Comparison of ENCODE assay signal across 8 mouse cellular contexts in genomic region chr11:102819783-102820385, GRCm38 (mm10). TPM values are rescaled to one million over a fixed set of nuclear protein-coding genes. Genes with fewer than 3 reads are reported as not detected.
DNase-seq lines count a peak whose midpoint lies in the region; ATAC-seq lines count a peak whose summit lies in the region.

No protein-coding gene starts in this region.

- peak overlapping the region; percentile 87 for H3K4me2 ChIP-seq in lung, embryonic 15.5 days
- H3K4me2 ChIP-seq in embryonic facial prominence, embryonic 15.5 days (replicated peaks) = peak overlapping the region; percentile 80
- peak overlapping the region; percentile 86 for H3K4me2 ChIP-seq in intestine, embryonic 14.5 days (ENCODE audit: low read length)
- H3K4me2 ChIP-seq in neural tube, embryonic 12.5 days (replicated peaks) = peak overlapping the region; percentile 90

- H3K36me3 ChIP-seq in lung, embryonic 15.5 days = no peaks in the 10 kb centered on the region
- no peaks in the 10 kb centered on the region for H3K36me3 ChIP-seq in embryonic facial prominence, embryonic 15.5 days
- H3K36me3 ChIP-seq in intestine, embryonic 14.5 days (ENCODE audit: control insufficient read depth, insufficient read depth, low read length) = no peaks in the 10 kb centered on the region
- no peaks in the 10 kb centered on the region for H3K36me3 ChIP-seq in neural tube, embryonic 12.5 days

- 6% methylated on average over 14 of the region's 14 CpGs for WGBS in lung, embryonic 15.5 days
- 3% methylated on average over 14 of the region's 14 CpGs for WGBS in embryonic facial prominence, embryonic 15.5 days
- 6% methylated on average over 14 of the region's 14 CpGs for WGBS in intestine, embryonic 14.5 days
- 5% methylated on average over 14 of the region's 14 CpGs for WGBS in neural tube, embryonic 12.5 days

- peak overlapping the region; percentile 99 for H3K9ac ChIP-seq in lung, embryonic 15.5 days
- H3K9ac ChIP-seq in embryonic facial prominence, embryonic 15.5 days = no peak overlapping the region
- H3K9ac ChIP-seq in intestine, embryonic 14.5 days (ENCODE audit: low read length) = peak overlapping the region; percentile 1
- 0 out of 2 replicates have a peak overlapping the region, but pooled peaks have one; percentile 98 for H3K9ac ChIP-seq in neural tube, embryonic 12.5 days

- no peak for DNase-seq in lung, postnatal 4 days
- no peak for DNase-seq in intestine, embryonic 14.5 days (ENCODE audit: low spot score)
- no peak for DNase-seq in ovary, postnatal 10 days (ENCODE audit: low spot score)
- no peak for DNase-seq in Muller cell, postnatal 12 days (ENCODE audit: inconsistent ontology term)

- no peaks in the 10 kb centered on the region for H3K9me3 ChIP-seq in lung, embryonic 15.5 days
- no peaks in the 10 kb centered on the region for H3K9me3 ChIP-seq in embryonic facial prominence, embryonic 15.5 days (replicated peaks)
- no peaks in the 10 kb centered on the region for H3K9me3 ChIP-seq in intestine, embryonic 14.5 days (ENCODE audit: control insufficient read depth, low read length)
- no peaks in the 10 kb centered on the region for H3K9me3 ChIP-seq in neural tube, embryonic 12.5 days

- no peak for ATAC-seq in lung, embryonic 15.5 days (ENCODE audit: borderline replicate concordance, extremely low read depth, low FRiP score, low TSS enrichment)
- ATAC-seq in embryonic facial prominence, embryonic 15.5 days (ENCODE audit: insufficient number of reproducible peaks, low FRiP score, low TSS enrichment, low read depth) = no peak
- peak; percentile 21; the same call in 1 of the 2 replicates for ATAC-seq in intestine, embryonic 14.5 days (replicated peaks; ENCODE audit: low FRiP score, low TSS enrichment, low read depth)
- ATAC-seq in neural tube, embryonic 12.5 days (ENCODE audit: low FRiP score, low read depth) = 0 out of 2 replicates have a peak, but pooled peaks have one; percentile 36
- ATAC-seq in inflammation-experienced regulatory T-cells, adult 6 months = no peak

- H3K27me3 ChIP-seq in lung, embryonic 15.5 days = no peaks in the 10 kb centered on the region
- H3K27me3 ChIP-seq in embryonic facial prominence, embryonic 15.5 days = no peaks in the 10 kb centered on the region
- H3K27me3 ChIP-seq in intestine, embryonic 14.5 days (replicated peaks; ENCODE audit: control insufficient read depth, insufficient read depth, low read length) = no peaks in the 10 kb centered on the region
- H3K27me3 ChIP-seq in neural tube, embryonic 12.5 days (replicated peaks) = peaks cover 4% of the 10 kb centered on the region; the same call in 1 of the 2 replicates

- H3K4me1 ChIP-seq in lung, embryonic 15.5 days = peaks cover 22% of the 10 kb centered on the region
- peaks cover 26% of the 10 kb centered on the region for H3K4me1 ChIP-seq in embryonic facial prominence, embryonic 15.5 days
- H3K4me1 ChIP-seq in intestine, embryonic 14.5 days (replicated peaks; ENCODE audit: control insufficient read depth, insufficient read depth, low read length) = peaks cover 19% of the 10 kb centered on the region
- peaks cover 20% of the 10 kb centered on the region for H3K4me1 ChIP-seq in neural tube, embryonic 12.5 days

- peak overlapping the region; percentile 92 for H3K4me3 ChIP-seq in lung, embryonic 15.5 days
- peak overlapping the region; percentile 84 for H3K4me3 ChIP-seq in embryonic facial prominence, embryonic 15.5 days (replicated peaks)
- peak overlapping the region; percentile 52 for H3K4me3 ChIP-seq in intestine, embryonic 14.5 days (ENCODE audit: low read depth, low read length)
- peak overlapping the region; percentile 95 for H3K4me3 ChIP-seq in neural tube, embryonic 12.5 days

- peak overlapping the region; percentile 99 for H3K27ac ChIP-seq in lung, embryonic 15.5 days
- peak overlapping the region; percentile 98 for H3K27ac ChIP-seq in embryonic facial prominence, embryonic 15.5 days (replicated peaks)
- H3K27ac ChIP-seq in intestine, embryonic 14.5 days (ENCODE audit: low read depth) = peak overlapping the region; percentile 95; the same call in 1 of the 2 replicates
- H3K27ac ChIP-seq in neural tube, embryonic 12.5 days = no peak overlapping the region

RNA-seq across cellular contexts. Expression of gene Gjc1, which starts 0.4 kb away (rescaled TPM):
- 71.5 and 76.5 TPM in 2 replicates for polyA plus RNA-seq in lung, embryonic 15.5 days (2015; fragmentation: Nextera tagmentation; extraction: Ambion mirVana)
- polyA plus RNA-seq in embryonic facial prominence, embryonic 15.5 days (2015; fragmentation: Nextera tagmentation; extraction: Ambion mirVana) = 58.3 and 60.5 TPM in 2 replicates
- 47.7 and 57.7 TPM in 2 replicates for polyA plus RNA-seq in intestine, embryonic 14.5 days (2014; fragmentation: Nextera tagmentation; extraction: Ambion mirVana)
- 83.3 and 84.9 TPM in 2 replicates for polyA plus RNA-seq in neural tube, embryonic 12.5 days (2016; fragmentation: Nextera tagmentation; extraction: Ambion mirVana)
- polyA plus RNA-seq in inflammation-experienced regulatory T-cells, adult 6 months (2017; shearing (Covaris generic)) = not detected

RNA-seq across cellular contexts. Expression of gene Higd1b, which starts 15.8 kb away (rescaled TPM):
- polyA plus RNA-seq in lung, embryonic 15.5 days (2015; fragmentation: Nextera tagmentation; extraction: Ambion mirVana) = 24.1 and 30.0 TPM in 2 replicates
- polyA plus RNA-seq in embryonic facial prominence, embryonic 15.5 days (2015; fragmentation: Nextera tagmentation; extraction: Ambion mirVana) = 1.1 and 2.1 TPM in 2 replicates
- polyA plus RNA-seq in intestine, embryonic 14.5 days (2014; fragmentation: Nextera tagmentation; extraction: Ambion mirVana) = not detected in 2 replicates
- polyA plus RNA-seq in neural tube, embryonic 12.5 days (2016; fragmentation: Nextera tagmentation; extraction: Ambion mirVana) = not detected in 2 replicates
- not detected for polyA plus RNA-seq in inflammation-experienced regulatory T-cells, adult 6 months (2017; shearing (Covaris generic))

RNA-seq across cellular contexts. Expression of gene Adam11, which starts 58.6 kb away (rescaled TPM):
- 6.1 and 6.3 TPM in 2 replicates for polyA plus RNA-seq in lung, embryonic 15.5 days (2015; fragmentation: Nextera tagmentation; extraction: Ambion mirVana)
- 7.1 and 7.8 TPM in 2 replicates for polyA plus RNA-seq in embryonic facial prominence, embryonic 15.5 days (2015; fragmentation: Nextera tagmentation; extraction: Ambion mirVana)
- 4.9 and 5.8 TPM in 2 replicates for polyA plus RNA-seq in intestine, embryonic 14.5 days (2014; fragmentation: Nextera tagmentation; extraction: Ambion mirVana)
- polyA plus RNA-seq in neural tube, embryonic 12.5 days (2016; fragmentation: Nextera tagmentation; extraction: Ambion mirVana) = 33.2 and 41.6 TPM in 2 replicates
- under 1 TPM in 1 of 3 experiments, not detected in 2; 0.20 TPM for polyA plus RNA-seq in inflammation-experienced regulatory T-cells, adult 6 months (2017; shearing (Covaris generic))

Comparison
In these comparisons a context has a peak if more than half of its experiments do, and no peak if none do; other contexts are left out.
1. ATAC-seq: peak in intestine, embryonic 14.5 days (single experiment) and neural tube, embryonic 12.5 days (single experiment); none in lung, embryonic 15.5 days (single experiment), embryonic facial prominence, embryonic 15.5 days (single experiment) and inflammation-experienced regulatory T-cells, adult 6 months (single experiment).
2. RNA of gene Gjc1, which starts 0.4 kb away (polyA plus RNA-seq): 83.3 to 84.9 TPM in neural tube, embryonic 12.5 days, 71.5 to 76.5 TPM in lung, embryonic 15.5 days, 58.3 to 60.5 TPM in embryonic facial prominence, embryonic 15.5 days and 47.7 to 57.7 TPM in intestine, embryonic 14.5 days; not detected in inflammation-experienced regulatory T-cells, adult 6 months; every median in the first group is over 10 times any median in the second.
3. Peak in every context shown above with its lines, with median percentiles within 50 percentile points of each other: H3K4me2 ChIP-seq and H3K4me3 ChIP-seq.